Mouse (Mus musculus): ENCODE measurements around the gene Zfp950.
"Not testable (repeated sequence)": the region's sequence is repeated elsewhere in the genome, so short reads cannot be mapped to it uniquely, and the experiment has no call there.

Gene Zfp950

DNA sequence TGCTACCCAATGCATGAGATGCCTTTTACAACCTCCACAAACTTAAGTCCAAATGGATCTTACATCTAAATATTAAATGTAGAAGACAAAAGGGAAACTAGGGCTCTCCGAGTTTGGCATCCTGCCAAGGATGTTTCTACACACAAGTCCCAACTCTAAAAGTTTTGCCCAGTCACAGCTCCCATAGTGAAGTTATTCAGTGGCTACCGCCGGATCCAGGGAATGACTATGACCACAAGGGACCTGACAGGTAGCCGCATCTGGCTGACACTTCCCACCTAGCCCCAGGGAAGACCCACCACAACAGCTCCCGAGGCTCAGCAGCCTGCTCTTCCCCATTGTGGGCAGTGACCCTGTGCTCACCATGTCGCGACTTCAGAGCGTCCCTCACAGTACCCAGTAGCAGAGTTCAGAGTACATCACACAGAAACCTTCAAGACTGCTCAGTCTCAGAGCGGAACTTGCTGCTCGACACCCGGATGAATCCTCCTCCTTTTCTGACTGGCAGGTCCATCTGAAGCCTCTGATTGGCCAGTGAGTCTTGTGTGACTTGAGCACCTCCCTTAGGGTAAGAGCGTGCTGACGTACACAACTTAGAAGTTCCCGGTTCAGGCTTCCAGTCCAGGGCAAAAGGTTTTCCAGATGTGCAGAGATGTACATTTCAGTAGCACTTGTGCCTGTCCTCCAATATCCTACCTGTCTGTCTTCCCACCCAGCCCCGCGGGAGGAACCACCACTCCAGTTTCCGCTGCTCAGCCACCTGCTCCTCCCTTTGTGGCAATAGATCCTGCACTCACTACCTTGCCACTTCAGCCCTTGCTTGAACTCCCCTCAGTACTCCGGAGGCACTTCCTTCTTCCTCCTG, at the start of gene Zfp950:
Gene Zfp950, minus strand, starts transcription at position 499 of the 865 bp plus-strand sequence.
- peak; percentile 97 for DNase-seq (ENCODE audit: low read depth)

DNA sequence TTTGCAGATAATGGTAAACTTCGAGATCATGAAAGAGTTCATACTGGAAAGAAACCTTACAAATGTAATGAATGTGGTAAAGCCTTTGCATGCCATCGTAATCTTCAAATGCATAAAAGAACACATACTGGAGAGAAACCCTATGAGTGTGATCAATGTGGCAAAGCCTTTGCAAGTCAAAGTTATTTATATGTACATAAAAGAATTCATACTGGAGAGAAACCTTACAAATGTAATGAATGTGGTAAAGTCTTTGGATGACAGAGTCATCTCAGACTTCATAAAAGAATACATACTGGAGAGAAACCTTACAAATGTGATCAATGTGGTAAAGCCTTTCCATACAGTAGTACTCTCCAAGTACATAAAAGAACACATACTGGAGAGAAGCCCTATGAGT, 43.0 kb upstream of the Zfp950 start, which contains the start of gene Gm6020:
Gene Gm6020, plus strand, starts transcription at position 301 of the 400 bp plus-strand sequence.
- DNase-seq (ENCODE audit: low read depth): not testable (repeated sequence)

DNA sequence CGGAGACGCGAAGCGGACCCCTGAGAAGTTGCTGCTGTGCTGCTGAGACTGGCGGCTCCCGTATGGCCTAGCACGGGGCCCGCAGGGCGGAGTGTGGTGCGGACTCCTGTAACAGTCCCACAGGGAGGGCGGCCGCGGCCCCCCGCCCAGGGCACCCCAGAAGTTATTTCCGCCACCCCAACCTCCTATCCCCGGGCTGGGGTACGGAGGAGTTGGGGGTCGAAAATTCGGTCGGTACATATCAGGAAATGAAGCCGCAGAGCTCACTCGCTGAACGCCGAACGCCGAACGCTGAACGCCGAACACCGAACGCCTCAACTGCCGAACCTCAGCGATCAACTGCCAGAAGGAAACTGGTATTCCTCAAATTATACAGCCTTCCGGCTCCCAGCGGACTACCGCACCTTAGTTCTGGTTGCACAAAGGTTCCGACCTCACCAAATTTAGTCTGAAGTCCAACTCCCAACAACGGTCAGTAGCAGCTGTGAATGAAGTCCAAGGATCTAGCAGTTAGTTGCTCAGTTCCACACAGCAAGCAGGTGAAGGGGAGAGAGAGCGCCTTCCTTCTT, 35.2 kb upstream of the Zfp950 start, which contains the start of gene Gm7102:
Gene Gm7102, minus strand, starts transcription at position 554 of the 569 bp plus-strand sequence.
- DNase-seq (ENCODE audit: low read depth): no peak

DNA sequence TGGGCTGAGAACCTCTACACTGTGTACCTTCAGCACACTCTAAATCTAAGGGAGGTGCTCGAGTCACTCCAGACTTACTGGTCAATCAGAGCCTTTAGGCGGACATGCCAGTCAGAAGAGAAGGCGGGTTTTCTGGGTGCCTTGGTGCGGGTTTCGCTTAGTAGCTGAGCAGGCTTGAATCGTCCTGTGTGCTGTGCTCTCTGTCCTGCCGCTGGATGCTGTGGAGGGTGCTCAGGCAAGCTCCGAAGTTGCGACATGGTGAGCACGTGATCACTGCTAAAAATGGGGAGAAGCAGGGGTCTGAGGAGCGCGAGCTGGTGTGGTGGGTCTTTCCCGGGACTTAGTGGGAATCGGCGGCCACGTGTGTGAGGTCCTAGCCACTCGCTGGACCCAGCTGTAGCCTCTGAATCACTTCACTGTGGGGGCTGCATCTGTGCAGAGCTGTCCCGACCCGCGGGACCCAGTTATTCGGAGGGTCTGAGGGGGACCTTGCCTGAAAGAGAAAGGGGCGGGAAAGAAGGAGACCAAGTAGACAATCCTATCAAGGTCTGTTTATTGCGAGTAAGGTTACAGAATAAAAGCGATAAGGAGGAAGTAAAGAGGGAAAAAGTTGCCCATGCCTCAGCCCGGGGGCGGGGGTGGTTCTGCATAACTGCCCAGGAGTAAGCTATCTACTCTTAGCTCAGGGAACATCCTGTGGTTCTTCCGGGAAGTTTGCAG, 11.2 kb upstream of the Zfp950 start:
- DNase-seq (ENCODE audit: low read depth): no peak

DNA sequence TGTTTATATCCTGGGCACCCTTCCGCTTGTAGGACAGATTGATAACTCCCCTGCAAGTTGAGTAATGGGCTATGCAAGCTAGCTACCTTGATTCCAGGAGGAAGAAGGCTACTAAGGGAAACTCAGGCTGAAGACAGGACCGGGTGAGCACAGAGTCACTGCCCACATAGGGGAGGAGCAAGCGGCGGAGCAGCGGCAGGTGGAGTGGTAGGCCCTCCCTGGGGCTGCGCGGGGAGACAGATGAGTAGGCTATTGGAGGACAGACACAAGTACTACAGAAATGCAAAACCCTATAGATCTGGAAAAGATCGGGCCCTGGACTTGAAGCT, 10.7 kb upstream of the Zfp950 start:
- DNase-seq (ENCODE audit: low read depth): no peak

DNA sequence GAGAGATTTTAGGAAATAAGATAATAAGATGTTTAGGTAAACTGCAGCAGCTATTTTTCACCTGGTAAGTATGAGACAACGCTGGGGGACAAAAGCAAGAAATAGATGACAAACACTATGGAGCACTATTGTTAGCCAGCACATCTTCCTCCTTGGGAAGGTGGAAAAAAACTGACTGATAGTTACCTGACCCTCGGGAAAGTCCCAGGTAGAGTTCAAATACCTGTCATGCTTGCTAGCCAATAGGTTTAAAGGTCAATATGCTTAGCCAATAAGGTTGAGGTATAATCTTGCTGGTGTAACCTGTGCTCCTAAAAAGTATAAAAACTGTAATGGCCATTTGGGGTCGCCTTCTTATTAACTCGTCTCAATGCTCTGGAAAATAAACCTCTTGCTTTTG, 659 bp upstream of the Zfp950 start:
- DNase-seq (ENCODE audit: low read depth): no peak

DNA sequence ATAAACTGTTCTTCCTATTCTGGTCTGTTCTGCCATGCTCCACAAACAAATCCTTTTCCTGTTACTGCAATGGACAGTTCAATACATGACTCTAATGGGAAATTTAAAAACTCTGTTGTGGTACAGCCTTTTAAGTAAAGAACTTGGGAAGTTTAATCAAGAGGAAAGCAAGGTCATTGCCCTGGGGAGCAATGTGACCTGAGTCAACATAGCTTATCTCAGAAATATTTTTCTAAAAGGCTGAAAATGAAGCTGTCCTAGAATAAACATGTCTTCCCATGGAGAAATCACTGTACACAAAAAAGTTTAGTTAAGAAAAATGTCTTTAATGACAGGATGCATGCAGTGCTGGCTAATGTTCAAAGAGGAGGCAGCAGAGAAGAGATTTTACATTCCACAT, 2.0 kb downstream of the Zfp950 start:
- DNase-seq (ENCODE audit: low read depth): no peak

DNA sequence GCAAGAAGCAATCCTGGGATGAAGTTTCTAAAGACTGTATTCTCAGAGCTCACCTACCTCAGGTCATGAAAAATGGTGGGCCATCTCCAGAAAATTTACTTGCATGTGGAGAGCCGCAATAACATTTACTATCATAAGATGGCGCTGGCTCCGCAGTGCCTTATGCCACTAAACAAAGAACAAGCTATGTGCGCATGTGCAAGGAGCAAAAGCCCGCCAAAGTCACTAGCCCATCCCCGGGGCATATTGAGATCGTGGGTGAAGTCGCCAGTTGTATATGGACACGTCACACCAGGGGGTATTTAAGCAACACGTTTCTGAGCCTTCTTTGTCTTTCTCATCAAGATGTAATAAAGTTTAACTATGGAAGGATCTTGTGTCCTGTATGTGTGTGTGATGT, 9.5 kb downstream of the Zfp950 start:
- no peak for DNase-seq (ENCODE audit: low read depth)

DNA sequence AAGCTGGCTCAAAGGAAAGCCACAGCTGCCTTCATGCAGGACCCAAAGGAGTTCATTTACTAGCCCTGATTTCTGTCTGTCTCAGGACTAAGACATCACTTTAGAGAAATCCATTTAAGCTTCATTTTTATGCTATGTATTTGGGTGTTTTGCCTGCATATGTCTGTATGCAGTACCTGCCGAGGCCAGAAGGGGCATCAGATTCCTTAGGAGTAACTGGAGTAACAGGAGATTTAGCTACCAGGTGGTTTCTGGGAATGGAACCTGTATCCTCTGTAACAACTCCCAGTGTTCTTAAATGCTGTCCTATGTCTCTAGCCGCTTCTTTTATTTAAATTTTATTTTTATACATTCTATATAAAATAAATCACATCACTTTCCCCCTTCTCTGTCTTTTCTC, 30.5 kb downstream of the Zfp950 start:
- DNase-seq (ENCODE audit: low read depth): peak; percentile 13

DNA sequence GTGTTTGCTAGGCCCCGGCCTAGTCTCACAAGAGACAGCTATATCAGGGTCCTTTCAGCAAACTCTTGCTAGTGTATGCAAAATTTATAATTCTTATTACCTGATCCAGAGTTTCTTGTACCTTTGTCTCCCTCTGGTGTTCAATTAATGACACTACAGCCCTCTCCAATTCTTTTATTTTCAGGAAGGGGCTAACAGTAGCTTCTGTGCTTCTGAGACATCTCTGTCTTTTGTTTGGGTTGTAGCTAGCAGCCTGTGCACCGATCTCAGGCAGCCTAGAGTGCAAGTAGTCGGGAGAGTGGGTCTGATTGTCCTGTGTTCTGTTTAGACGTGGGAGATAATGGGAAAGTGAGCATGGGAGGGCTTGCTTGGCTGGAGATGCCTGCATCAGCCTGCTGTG, 42.9 kb downstream of the Zfp950 start:
- DNase-seq (ENCODE audit: low read depth): peak; percentile 65

DNA sequence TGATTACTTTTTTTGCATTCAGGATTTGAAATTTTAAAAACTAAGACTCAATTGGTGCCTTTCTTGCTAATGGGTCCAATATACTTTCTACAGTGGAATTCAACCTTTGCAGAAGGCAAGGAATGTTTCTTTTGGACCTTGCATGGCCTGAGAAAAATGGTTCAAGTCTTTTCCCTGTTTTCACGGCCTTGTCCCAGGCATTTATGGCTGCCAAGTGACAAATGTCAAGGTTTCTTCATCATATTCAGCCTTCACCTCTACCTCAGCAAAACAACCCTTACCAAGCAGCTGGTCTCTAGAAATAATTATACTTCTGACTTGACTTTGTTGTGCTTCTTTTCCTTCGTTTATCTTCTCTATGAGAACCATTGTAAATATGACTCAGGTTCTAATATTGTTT, 43.9 kb downstream of the Zfp950 start:
- DNase-seq (ENCODE audit: low read depth): no peak

DNA sequence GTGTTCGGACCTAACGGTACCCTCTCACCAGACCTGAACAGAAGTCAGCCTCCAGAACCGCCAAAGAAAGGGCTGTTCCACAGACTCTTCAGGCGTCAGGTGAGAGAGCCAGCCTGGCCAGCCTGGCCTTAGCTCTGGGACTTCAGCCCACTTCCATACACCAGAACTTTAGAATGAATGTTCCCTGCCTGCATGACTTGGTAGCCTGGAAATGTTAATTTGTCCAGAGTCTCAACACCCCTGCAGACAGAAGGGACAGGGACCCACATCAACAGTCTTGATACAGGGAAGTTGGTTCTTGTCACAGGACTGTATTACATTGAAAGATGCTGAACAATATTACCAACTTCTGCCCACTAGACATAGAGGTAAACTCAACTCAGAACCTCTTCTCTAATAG, 50.1 kb downstream of the Zfp950 start:
- DNase-seq (ENCODE audit: low read depth): no peak

DNA sequence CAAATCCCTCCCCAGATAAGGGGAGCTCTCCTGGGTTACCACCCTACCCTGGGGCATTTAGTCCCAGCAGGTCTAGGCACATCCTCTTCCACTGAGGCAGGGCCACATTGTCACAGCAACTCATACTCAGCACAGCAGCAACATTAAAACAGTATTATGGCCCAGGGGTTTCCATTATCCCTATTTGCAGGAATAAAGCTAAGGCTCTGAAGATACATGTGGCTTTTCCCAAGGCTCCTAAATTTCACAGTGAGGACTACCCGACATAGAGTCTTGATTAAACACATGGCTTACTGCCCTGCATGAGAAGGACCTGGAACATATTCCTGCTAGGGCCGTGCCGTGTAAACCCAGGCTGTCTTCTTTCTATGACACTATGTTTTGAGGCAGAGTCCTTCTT, 51.6 kb downstream of the Zfp950 start:
- no peak for DNase-seq (ENCODE audit: low read depth)

DNA sequence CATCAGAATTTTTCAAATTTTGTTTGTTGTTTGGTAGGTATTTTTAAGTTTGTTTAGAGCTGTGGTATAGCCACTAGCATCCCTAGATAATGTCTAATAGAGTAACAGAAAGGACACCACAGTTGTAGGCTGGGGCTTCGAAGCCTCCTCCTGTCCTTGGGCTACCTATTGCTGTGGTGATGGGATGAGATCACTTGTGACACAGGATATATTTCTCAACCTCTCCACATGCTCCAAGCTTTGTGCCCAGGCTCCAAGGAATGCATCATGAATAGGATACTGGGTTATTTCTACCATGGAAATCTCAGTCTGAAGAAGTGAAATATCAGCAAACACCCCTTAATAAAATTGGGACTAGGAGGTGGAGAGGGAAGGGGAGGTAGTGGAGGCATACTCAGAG, 52.9 kb downstream of the Zfp950 start:
- no peak for DNase-seq (ENCODE audit: low read depth)

DNA sequence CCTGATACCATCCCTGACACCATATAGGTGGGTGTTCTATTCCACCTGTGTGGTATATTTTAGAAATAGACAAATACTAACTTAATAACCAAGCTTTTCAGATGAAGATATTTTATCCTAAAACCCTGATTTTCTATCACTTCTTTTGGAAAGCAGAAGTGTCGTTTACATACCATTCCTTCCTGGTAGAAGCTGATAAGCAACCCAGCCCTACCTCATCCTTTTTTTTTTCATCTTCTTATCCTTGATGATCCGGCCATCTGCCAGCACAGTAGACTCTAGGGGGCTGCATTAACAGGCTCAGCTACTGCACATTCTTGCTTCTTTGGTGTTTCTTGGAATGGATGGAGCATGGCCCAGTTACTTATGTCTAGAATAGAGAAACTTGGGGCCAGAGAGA, 55.4 kb downstream of the Zfp950 start:
- no peak for DNase-seq (ENCODE audit: low read depth)

DNA sequence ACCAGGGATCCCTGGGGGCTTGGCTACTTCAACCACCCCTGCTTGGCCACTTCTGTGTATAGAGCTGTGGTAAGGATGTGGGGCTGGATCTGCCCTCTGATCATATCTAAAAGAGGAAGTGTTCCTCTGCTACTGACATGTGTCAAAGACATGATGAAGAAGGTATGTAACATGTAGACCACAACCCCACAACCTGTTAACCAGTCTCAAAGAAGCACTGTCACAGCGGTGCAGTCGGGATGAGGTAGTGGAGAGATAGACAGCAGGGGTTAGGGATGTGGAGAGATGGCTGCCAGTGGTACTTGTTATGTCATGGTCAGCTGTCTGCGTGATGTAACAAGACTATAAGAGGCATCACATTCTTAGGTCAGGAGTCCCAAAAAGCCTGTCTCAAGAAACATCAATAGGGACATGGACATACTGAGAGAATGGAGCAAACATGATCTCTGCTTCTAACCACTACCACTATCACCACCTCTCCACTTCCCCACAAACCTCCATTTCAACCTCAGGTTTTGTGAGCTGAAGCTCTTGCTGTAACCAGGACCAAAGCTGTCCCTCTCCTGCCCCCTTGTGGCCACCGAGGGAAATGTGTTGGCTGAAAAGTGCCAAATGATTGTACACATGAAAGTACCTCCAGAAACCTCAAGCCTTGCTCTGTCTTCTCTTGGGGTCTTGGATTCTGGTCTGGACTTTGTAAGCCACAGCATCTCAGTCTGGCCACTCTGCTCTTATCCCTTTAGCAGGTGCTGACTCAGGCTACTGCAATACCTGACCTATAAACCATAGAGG, 56.3 kb downstream of the Zfp950 start:
- DNase-seq (ENCODE audit: low read depth): peak; percentile 94

DNA sequence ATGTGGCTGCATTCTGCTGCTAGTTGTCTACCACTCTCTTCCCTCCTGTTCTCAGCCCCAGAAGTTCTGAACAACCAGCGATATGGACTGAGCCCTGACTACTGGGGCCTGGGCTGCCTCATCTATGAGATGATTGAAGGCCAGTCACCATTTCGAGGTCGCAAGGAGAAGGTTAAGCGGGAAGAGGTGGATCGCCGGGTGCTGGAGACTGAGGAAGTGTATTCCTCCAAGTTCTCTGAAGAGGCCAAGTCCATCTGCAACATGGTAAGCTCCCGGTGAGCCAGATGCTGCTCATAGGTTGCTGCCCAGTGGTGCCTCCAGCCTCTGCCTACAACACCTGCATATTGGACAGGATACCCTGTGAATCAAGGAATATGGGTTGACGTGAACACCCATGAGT, 57.6 kb downstream of the Zfp950 start:
- no peak for DNase-seq (ENCODE audit: low read depth)

DNA sequence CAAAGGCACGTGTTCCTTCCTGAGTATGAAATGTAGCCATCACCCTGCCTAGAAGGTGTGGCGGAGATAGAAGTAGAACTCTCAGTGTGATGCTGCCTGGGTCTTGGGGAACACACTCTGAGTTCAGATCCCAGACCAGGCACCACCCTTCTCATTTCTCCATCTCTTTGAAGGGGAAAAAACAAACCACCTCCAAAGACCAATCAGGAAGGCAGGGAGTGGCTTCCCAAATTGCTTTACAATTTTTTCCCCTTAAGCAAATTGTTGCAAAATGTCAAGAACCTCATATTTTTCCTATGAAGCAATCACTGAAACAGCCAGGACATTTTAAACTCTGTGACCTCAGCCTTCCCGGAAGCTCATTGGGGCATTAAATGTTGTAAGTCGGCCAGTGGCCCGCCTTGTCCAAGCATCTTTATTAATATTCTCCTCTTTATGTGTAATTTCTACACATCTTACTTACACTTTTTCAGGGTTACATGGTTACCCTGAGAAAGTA, 60.3 kb downstream of the Zfp950 start:
- DNase-seq (ENCODE audit: low read depth): peak; percentile 51

DNA sequence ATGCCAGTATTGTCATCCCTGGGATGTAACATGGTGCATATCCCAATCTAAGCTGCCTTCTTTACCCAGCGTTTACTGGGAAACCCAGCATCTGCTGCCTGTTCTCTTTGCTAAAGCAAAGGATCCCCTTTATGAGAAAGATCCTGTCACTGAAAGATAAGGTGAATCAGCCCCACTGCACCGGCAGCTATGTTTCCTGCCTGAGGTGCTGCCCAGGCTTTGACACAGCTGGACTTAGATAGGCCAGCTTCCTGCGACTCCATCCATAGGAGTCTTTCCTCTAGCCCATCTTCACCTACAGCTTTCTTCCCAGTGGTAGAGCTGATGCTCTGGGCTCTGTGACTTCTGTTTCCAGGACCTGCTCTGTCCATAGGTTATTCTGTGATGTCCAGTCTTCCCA, 62.0 kb downstream of the Zfp950 start:
- peak; percentile 8 for DNase-seq (ENCODE audit: low read depth)

DNA sequence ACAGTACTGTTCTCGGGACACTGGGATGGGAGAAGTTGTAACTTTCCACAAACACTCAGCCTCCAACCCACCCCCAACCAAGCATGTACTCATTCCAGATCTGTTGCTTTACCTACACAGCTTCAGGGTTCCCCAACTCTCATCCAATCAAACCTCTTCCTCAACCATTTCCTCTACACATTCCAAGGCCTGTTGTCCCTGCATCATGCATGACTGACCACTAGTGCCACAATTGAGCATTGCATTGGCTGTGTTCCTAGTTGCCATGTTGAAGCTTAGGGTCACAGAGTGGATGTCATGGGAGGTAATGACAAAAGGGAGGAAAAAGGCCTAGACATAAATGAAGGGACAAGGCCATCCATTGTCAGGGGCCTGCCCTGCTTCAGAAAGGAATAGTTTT, 75.6 kb downstream of the Zfp950 start:
- peak; percentile 31 for DNase-seq (ENCODE audit: low read depth)

DNA sequence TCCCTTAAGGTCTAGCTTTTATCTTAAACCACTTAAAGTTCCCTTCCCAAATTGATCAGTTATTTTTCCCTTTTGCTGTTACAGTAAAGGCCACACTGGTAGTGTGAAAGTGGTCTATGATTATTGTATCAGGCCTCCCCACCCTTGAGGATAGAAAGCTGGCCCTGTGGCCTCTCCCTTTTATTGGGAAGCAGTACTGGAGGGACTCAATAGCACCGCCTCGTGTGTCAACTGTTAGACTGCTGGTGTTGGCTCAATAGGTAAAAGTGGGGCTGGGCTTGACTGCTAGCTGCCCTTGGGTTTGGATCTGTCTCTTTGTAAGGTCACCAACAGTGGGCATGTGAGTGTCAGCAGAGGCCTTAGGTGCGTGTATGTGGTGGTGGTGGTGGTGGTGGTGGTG, 76.3 kb downstream of the Zfp950 start:
- peak; percentile 31 for DNase-seq (ENCODE audit: low read depth)

DNA sequence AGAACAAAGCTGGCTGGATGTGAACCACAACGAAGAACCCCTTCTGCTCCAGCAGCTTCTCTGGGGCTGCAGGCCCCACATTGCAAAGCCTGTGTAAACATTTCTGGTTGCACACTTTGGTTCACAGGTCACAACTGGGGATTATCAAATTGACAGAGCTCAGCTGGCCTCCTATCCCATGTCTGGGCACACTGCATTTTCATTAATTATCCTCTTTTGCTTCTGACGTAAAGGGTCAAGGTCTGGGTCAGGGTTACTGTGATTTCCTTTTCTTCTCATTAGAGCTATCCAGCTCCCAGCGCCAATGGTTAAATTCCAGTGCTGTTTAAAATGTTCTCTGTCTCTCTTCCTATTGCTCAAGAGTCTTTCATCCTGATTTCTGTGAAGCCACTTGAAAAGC, 83.1 kb downstream of the Zfp950 start:
- no peak for DNase-seq (ENCODE audit: low read depth)
